Mouse (Mus musculus) kidney, adult 18-20 months (tissue): ENCODE data around the gene Tmem165.

Experiments
- DNase-seq: peaks from one replicate; pipeline ENCODE4 v3.0.0; 2021

Gene Tmem165

DNA sequence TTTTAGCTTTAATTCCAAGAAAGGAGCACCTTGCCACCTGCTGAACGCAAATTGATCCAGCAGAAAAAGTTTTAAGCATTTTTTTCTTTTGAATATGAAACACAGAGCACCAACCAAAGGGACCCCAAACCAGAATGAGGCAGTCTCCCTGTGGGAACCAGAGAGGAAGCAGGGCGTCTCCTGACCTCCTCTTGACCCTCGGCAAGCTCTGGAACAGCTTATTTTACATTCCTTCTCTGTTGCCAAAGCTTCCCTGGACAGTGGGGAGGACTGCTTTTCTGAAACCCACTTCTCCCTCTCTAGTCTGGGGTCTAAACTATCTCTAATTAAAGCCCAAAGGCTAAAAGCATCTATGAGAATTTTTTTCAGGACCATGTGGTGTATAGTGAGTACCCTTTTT lies 7.3 kb upstream of the Tmem165 start:
- no peak for DNase-seq

DNA sequence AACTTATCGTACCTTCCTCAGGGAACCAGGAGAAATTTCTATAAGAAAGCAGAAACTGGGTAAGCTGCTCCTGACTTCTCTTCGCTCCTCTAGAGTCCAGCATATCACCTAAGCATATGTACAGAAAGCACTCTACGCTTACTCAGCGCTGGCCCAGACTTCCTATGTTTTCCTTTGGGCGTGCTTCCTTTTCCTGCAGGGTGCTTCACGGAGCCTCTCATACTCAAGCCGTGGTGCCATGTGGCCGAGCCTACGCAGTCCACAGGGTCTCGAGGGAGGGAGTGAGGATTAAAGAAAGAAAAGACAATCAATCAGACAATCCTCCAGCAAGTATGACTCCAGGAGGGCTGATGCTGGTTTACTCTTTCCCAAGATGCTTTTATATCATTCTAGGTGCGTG lies 6.8 kb upstream of the Tmem165 start:
- no peak for DNase-seq

DNA sequence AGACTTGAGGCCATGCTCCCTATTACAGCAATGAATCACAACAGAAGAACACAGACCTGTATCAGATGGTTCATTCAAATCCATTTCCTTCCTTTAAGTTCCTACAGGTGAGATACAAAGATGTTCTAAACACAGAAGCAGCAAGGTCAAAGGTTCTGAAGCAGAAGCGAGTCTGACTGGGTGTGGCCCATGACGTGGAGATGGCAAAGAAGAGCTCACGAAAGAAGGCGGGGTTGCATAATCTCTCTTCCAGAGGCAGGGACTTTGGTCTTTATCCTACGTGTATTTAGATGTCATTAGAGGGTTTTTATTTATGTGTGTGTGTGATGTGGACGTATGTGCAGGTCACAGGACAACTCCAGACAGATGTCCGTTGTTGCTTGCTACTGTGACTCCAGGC lies 6.0 kb upstream of the Tmem165 start:
- no peak for DNase-seq

DNA sequence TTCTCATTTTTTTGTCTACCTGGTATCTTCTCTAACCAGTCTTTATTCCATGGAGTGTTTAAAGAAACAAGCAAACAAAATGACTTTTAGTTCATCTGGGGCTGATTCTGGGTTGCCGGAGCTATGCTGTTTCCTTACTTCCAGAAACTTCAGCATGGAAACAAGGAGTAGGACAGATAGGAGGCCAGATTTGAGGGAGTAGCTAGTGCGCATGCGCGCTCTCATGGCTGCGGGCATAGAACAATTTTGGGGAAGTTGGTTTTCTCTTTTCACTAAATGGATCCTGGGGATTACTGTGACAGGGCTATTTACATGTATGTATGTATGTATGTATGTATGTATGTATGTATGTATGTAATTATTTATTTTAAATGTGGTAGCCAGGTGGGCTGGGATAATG lies 4.5 kb upstream of the Tmem165 start:
- no peak for DNase-seq

DNA sequence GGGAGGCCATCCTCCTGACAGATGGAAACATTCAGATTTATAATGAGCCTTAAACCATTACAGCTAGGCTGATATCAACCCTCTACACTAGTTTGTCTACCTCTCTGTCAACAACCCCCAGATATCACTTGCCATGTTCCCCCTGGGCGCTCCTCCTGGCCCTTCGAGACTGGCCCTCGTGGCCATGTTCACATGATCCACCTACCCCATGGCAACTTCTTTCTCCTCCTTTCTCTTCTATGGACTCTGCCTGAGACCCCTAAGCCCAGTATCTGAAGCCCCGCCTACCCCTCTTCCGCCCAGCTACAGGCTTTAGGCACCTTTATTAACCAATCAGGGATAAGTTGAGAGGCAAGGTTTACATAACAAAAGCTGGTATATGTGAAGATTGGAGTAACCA lies 3.9 kb upstream of the Tmem165 start:
- no peak for DNase-seq

DNA sequence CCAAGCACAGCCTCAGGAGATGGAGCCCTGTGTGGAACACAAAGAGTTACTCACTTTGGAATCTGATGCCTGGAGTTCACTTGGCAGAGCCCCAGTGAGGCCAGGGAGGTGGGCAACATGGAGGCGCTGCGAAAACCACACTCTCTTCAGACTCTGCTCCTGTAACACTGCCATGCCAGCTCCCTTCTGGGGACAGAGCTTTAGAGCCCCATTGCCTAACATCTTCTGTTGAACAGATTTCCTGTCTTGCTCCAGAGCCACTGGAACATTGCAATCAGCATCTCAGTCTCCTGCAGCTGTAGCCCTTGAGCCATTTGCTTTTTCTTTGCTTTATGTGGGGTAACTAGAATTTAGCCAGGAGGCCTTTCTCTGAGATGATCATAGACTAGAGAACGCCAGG lies 1.4 kb upstream of the Tmem165 start:
- DNase-seq: no peak

DNA sequence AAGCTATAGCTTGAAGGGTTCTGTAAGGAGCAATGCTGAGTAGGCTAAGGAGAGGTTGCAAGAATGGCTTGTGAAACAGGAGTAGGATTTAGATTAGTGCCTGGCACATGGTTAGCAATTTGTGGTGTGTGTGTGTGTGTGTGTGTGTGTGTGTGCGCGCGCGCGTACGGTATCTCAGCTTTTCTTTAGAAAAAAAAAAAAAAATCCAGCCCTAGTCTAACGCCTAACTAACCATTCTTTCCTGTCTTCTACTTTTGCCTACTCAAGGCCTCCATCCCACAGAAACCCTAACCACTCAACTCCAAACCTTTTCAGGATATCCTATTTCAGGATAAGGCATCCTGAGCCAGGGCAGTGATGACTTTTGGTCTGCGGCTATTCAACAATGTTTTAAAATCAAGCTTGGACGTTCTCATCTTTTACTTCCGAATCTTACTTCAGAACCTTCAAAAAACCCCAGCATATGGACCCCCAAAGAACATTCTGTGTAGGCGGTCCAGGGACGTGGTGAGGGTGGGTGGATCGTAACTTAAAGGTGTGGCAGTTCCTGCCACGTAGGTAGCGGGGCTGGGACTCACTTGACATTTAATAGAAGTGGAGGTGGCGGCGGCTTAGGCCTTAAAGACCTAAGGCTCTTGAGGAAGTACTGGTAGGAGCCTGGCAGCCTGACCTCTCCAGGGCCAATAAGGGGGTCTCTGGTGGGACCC lies 484 bp upstream of the Tmem165 start:
- no peak for DNase-seq

DNA sequence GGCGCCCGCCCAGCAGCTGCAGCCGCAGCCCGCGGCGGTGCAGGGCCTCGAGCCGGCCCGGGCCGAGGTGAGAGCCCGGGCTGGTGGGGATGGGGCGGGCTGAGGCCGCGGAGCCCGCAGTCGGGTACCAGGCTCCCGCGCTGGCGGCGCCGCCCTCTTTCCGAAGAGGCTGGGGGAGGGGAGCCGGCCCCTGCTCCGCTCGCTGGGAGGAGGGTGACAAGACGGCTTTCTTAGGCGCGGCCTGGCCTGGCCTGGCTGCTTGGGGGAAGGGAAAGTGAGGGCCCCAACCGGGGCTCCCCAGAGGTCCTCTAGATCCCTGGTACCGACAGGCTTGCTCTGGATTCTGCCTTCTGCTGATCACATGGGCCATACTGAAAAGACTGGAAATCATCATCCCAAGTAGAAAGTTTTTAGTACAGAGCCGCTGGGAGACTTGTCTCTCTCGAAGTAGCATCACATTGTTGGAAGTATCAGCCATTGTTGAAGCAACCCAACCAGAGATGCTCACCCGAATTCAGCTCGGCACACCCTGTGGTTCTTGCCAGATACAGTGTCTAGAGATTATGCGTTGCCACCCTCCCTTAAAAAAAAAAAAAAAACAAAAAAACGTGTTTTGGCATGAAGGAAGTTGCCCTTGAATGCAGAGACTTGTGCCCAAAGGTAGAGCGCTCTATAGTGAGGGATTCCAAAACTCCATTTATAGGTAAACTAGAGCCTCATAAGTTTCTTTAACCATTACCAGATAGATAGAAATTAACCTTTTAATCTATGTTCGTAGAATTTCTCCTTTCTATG lies 803 bp downstream of the Tmem165 start:
- DNase-seq: peak; percentile 75

DNA sequence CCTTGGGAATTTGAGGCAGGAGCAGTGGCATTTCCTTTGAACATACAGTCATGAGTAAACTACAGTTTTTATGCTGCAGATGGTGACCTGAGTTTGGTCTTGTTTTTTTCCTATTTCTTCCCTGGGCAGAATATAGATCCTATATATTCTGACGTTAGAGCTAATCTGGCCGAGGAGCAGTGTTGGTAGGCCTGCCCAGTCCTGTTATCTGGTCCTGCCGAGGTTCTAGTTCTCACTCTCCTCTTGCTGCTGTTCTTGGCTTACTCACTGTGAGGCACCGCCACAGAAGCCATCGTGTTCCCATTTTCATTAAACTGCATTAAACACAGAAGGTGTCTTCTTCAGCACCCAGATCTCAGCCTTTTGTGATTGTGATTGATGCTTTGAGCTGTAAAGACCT lies 4.2 kb downstream of the Tmem165 start:
- DNase-seq: no peak

DNA sequence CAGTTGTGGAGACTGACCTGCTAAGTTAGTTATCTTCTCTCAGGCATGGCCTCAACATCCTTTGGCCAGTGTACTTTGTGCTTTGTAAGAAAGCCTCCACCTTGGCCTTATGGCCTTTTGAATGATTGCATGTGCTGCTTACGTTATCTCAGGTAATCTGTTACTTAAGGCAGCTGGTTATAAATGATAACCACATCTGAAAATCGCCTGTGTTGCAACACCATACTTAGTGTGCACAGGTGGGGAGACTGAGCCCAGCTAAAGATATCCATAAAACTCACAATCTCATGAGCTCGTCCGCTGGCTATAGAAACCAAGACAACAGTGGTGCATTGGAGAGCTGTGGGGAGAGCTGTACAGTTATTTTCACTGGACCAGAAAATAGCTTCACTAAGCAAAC lies 6.9 kb downstream of the Tmem165 start:
- DNase-seq: no peak

DNA sequence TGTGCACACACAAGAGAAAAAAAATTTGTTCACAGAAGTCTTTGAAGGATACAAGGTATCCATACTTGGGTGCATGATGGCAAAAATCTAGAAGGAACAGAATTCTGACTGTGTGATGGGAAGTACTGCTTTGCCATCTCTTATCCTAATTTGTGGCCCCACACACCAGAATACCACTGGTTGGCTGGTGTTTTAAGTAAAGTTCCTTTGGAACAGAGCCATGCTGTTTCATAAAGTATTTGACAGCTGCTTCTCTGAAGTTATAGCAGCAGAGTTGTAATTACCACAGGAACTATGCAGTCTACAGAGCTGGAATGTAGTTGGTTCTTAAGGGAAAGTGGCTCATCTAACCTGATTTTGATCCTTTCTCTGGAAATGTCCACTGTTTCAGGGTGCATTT lies 9.4 kb downstream of the Tmem165 start:
- DNase-seq: no peak

DNA sequence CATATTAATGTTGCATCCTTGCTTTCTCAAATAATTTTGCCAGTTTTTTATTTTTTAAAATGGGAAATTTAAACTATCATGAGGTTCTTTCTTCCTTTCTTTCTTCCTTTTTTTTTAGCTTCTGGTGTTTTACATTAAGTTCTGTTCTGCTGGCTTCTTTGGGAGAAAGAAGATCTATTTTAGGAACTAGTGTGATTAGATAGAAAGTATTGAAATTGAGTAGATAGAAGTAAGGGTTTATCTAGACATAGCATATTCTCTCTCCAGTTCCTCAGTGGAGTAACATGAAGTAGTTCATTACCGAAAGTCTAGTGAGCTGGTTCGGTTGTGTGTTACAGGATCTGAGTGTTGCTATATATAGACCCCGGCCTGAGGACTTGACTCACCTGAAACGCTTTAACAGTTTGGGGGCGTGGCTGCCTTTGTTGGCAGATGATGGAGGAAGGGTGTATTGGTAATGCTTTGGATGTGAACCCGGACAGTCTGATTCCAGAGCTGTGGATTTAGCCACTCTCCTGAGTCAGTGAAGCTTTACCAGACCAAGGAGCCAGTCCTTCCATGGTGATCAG lies 10.8 kb downstream of the Tmem165 start:
- no peak for DNase-seq

DNA sequence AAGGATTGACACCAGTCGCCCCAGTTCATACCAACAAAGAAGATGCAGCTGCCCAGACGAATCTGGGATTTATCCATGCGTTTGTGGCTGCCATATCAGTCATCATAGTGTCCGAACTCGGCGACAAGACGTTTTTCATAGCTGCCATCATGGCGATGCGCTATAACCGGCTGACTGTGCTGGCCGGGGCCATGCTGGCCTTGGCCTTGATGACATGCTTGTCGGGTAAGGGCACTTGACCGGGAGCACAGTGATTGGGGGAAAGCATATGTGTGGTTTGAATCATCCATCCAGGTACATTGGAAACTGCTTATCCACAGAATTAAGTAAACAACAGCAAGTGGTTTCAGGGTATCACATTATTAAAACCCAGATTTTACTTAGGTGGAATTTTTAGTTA lies 15.7 kb downstream of the Tmem165 start:
- no peak for DNase-seq

DNA sequence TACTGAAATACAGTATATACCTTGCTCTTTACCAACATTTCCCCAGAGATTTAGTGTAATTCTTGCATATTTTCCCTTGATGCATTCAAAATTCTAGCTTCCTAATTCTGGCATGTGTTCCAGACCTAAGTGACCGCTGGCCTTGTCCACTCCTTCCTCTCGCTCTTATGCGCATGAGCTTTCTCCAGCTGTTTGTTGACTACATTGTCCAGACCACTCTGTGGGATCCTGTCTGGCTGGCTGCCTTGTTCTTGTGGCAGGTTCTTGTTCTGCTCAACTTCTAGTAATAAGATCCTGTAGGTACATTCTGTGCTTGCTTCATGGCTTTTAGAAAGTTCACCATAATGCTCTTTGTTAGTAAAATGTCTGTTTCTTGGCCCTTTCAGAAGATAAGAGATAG lies 19.5 kb downstream of the Tmem165 start:
- no peak for DNase-seq

DNA sequence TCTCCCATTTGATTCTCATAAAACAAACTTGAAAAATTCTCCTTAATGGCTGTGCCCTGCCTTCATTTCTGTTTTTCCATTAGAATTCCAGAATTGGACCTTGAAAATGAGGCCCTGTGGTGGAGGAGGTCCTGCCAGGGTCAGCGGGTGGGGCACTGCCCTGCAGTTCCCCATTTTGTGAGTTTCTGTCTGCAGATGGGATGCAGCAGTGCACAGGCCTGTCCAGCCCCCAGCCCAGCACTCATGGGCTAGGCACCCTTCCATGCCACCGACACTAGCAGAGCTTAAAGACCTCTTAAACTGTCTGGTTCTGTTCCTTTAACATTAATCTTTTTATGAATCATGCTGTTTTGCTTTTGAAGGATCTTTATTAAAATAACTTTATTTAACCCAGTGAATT lies 22.2 kb downstream of the Tmem165 start:
- DNase-seq: no peak

DNA sequence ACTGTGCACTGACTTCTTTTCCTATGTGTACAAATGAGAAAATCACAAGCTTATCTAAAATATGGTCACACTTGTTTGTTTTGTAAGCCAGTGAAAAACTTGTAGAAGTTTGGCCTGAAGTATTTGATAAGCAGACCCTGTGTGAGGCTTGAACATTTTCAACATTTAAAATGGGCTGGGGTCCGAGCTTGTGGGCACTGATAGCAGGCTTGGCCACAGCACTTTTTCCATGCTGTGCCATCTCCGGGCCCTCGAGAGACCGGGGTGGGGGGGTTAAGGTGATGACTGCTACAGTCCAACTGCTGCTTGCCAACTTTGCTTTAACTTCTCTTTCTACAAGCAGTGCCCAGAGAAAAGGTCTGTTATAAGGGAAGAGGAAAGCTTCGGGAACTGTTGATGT lies 24.4 kb downstream of the Tmem165 start:
- no peak for DNase-seq

DNA sequence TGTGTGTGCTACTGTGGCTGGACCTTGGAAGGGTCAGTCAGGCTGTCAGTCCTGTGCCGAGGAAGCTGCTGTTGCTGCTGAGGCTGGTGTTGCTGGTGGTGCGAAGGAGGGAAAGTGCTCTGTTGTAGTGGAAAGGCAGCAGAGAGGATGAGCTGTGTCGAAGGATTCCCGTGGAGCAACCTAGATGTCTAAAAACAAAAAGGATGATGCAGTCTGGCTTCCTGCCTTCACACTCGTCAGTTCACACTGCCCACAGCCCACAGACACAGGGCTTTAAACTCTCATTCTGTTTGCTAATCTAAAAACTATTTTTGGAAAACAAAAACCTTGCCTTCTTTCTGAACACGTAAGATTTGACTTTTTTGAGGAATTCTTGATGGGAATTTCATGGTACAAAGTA lies 33.0 kb downstream of the Tmem165 start:
- no peak for DNase-seq

DNA sequence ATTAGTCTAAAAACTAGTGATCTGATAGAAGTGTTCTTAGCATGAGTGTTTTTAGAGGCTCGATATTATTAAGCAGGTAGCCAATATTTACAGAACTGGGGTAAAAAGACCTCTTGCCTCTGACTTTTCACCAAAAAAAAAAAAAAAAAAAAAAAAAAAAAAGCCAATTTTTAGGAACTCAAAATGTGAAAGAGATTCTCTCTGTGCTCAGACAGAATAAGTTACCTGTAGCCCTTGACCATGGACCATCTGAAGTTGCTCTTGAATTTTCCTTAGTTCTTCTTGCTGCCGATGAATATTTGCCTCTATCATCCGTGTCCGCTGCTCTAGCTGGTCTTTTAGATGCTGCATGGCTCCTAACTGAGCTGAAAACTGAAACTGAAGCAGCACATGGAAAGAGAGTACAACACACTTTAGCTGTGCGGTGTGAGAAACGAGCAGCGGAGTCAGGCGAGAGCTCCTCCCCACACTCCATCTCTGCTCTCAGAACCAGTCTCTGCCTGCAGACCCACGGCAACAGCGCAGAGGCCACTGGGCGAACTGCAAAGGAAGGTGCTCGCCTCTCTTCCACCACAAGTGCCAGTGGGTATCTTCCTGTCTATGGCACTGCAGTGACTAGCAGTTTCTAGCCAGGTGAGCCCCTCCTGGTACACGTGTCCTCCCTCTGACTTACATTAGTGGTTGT lies 47.6 kb downstream of the Tmem165 start:
- DNase-seq: no peak

DNA sequence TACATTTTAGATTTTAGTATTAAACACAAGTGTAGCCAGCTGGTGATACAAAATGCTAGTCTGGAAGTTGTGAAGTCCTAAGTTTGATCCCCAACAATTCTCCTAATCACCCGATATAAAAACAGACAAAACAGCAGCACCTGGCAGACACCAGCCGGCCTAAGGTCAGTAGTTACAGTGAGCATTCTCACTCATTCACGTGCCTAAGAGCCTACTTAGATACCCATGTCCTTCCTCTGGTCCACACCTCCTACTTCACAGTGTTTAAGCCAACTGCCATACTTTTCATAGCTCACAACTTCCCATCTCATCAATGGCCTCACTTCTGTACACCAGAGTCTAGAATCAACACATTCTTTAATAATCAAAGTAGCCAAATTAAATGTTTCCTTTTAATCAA lies 59.6 kb downstream of the Tmem165 start:
- DNase-seq: no peak

DNA sequence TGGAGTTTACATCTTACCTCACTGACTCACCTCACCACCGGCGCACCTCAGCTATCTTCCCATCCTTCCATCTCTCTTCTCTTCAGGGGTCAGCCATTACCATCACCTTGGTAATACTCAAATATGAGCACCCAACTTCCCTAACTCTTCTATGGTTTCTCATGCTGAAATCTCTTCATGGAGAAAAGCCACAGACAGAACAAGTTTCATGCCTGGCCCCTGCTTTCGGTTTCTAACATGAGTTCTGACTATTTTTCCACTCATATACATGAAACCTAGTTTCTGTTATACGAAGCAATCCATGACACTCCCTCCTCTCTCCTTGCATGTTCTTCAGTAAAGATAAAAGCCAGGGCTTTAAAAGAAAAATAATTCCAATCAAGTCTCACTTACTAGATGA lies 60.2 kb downstream of the Tmem165 start:
- no peak for DNase-seq

DNA sequence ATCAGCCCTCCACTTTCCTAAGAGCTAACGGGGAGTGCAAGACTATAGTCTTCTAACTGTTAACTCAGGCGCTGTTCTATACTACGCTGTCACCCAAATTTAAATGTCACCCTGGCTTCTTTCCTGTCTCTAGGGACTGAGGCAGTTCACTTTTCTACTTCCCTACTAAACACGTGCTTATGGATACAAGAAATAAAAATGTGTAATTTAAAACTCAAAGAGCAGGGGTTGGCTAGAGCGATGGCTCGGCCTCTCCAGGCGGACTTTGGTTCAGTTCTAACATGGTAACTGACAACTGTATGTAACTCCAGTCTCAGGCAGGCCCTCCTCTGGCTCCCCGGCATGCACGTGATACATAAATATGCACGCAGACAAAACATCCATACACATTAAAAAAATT lies 60.8 kb downstream of the Tmem165 start:
- DNase-seq: no peak

DNA sequence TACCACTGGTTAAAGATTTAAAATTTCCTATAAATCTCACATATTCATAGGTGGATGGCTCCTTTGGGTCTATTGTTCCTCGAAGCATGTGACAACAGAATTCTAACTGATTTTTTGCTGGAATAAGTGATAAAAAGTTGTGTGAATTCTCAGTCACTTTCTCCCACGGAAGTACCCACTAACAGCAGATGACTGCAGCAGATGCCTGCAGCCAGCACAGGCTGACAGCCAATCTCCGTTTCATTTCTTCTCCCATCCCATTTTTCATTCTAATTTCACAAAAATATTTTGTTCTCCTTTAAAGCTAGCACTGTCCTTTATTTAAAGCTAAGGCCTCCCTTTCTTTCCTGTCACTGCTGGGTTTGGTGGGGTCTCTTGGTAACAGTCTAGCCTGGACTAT lies 61.7 kb downstream of the Tmem165 start:
- DNase-seq: no peak

DNA sequence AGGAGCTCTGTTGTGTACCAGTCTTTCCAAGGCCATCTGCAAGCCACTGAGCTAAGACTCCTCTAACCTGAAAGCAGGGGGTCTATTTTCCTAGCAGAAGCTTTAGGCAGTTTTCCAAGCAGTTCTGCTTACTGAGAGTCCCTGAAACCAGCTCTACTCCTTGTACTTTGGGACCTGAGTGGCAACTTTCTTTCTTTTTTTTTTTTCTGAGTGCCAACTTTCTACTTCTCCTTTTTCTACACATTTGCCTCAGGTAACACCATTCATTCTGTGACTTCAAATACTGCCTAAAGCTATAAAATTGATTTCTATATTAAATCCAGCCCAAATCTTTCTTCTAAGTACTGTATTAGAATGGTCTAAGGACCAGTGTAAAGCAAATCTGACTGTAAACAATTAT lies 62.9 kb downstream of the Tmem165 start:
- DNase-seq: no peak

DNA sequence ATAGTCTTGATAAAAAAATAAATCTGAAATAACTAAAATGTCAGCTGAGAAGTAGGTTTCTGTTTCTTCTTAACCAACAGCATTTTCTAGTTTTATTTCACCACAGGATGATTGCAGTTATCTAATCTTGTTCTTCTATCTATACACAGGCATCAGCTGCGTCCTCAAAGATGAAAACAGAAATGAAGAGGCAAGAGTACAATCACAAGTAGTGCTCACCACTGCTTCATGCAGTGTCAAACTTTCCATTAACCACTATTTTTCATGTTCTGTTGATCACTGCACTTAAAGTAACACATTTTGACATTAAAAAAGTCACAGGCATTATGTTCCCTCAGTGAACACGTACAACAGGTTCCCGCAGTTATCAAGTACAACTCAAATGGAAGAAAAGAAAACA lies 67.3 kb downstream of the Tmem165 start:
- no peak for DNase-seq
